Mouse (Mus musculus): Measurements from ENCODE around the gene Plaur.

The Plaur gene

GRCm38 (mm10) chr7:24462388-24463319, at the start of gene Plaur:
Gene Plaur, plus strand, starts transcription at chr7:24462484.
- peak; percentile 77 for DNase-seq (ENCODE audit: low spot score)

GRCm38 (mm10) chr7:24413630-24414029, 48.7 kb upstream of the Plaur start:
- no peak for DNase-seq (ENCODE audit: low spot score)

- no peak for DNase-seq (ENCODE audit: low spot score)
Observed at GRCm38 (mm10) chr7:24415261-24415660, 47.0 kb upstream of the Plaur start.

- DNase-seq (ENCODE audit: low spot score): no peak
Observed at GRCm38 (mm10) chr7:24419579-24419978, 42.7 kb upstream of the Plaur start.

GRCm38 (mm10) chr7:24421648-24422047, 40.6 kb upstream of the Plaur start:
- no peak for DNase-seq (ENCODE audit: low spot score)

GRCm38 (mm10) chr7:24422251-24422650, 40.0 kb upstream of the Plaur start:
- DNase-seq (ENCODE audit: low spot score): no peak

- DNase-seq (ENCODE audit: low spot score): peak; percentile 50
Observed at GRCm38 (mm10) chr7:24423107-24423763, 39.0 kb upstream of the Plaur start.

GRCm38 (mm10) chr7:24423956-24424732, 38.1 kb upstream of the Plaur start:
- DNase-seq (ENCODE audit: low spot score): no peak

GRCm38 (mm10) chr7:24425919-24426318, 36.4 kb upstream of the Plaur start:
- DNase-seq (ENCODE audit: low spot score): no peak

- DNase-seq (ENCODE audit: low spot score): no peak
Observed at GRCm38 (mm10) chr7:24427168-24427567, 35.1 kb upstream of the Plaur start.

- no peak for DNase-seq (ENCODE audit: low spot score)
Observed at GRCm38 (mm10) chr7:24428725-24429124, 33.6 kb upstream of the Plaur start.

GRCm38 (mm10) chr7:24429413-24430112, 32.7 kb upstream of the Plaur start:
- no peak for DNase-seq (ENCODE audit: low spot score)

GRCm38 (mm10) chr7:24430551-24431345, 31.5 kb upstream of the Plaur start:
- DNase-seq (ENCODE audit: low spot score): no peak

- DNase-seq (ENCODE audit: low spot score): no peak
Observed at GRCm38 (mm10) chr7:24431713-24432112, 30.6 kb upstream of the Plaur start.

GRCm38 (mm10) chr7:24435305-24435704, 27.0 kb upstream of the Plaur start:
- DNase-seq (ENCODE audit: low spot score): no peak

GRCm38 (mm10) chr7:24437981-24438380, 24.3 kb upstream of the Plaur start:
- no peak for DNase-seq (ENCODE audit: low spot score)

GRCm38 (mm10) chr7:24439191-24439590, 23.1 kb upstream of the Plaur start:
- no peak for DNase-seq (ENCODE audit: low spot score)

- no peak for DNase-seq (ENCODE audit: low spot score)
Observed at GRCm38 (mm10) chr7:24439891-24440290, 22.4 kb upstream of the Plaur start.

GRCm38 (mm10) chr7:24441785-24442184, 20.5 kb upstream of the Plaur start:
- DNase-seq (ENCODE audit: low spot score): no peak

GRCm38 (mm10) chr7:24442313-24442712, 20.0 kb upstream of the Plaur start:
- DNase-seq (ENCODE audit: low spot score): no peak

Measured in yolk sac, embryonic 10.5 days (tissue).